Mouse (Mus musculus) neural tube, embryonic 13.5 days (tissue): ENCODE measurements around the gene Por. TPM values are rescaled to one million over a fixed set of nuclear protein-coding genes. Genes with fewer than 3 reads are reported as not detected.

ENCODE experiments used
- ATAC-seq: fragments of 200-750 bp; cut with Nextera tagmentation; 2 replicates; pipeline ENCODE4 v1.8.0; 2017; ENCODE audit warnings: low read depth, mild to moderate bottlenecking, moderate TSS enrichment, moderate library complexity
- H3K27ac ChIP-seq: fragments of 300-500 bp; sonication (generic); replicated peaks from 2 replicates; pipeline ENCODE4 v1.5.1; 2015; ENCODE audit warnings: moderate library complexity, mild to moderate bottlenecking, inconsistent platforms
- H3K27me3 ChIP-seq: fragments of 300-500 bp; sonication (generic); 2 replicates; pipeline ENCODE4 v1.6.1; 2015; ENCODE audit warnings: mild to moderate bottlenecking, inconsistent platforms
- H3K36me3 ChIP-seq: fragments of 300-500 bp; sonication (generic); 2 replicates; pipeline ENCODE4 v1.6.1; 2015; ENCODE audit warnings: mild to moderate bottlenecking, inconsistent platforms
- H3K4me1 ChIP-seq: fragments of 300-500 bp; sonication (generic); replicated peaks from 2 replicates; pipeline ENCODE4 v1.6.1; 2015; ENCODE audit warnings: inconsistent platforms
- H3K4me2 ChIP-seq: fragments of 300-500 bp; sonication (generic); 2 replicates; pipeline ENCODE4 v1.6.1; 2015; ENCODE audit warnings: inconsistent platforms, mild to moderate bottlenecking, moderate library complexity
- H3K4me3 ChIP-seq: fragments of 300-500 bp; sonication (generic); 2 replicates; pipeline ENCODE4 v1.5.1; 2015; ENCODE audit warnings: mild to moderate bottlenecking, inconsistent platforms
- H3K9ac ChIP-seq: fragments of 300-500 bp; sonication (generic); 2 replicates; pipeline ENCODE4 v1.6.1; 2015; ENCODE audit warnings: moderate library complexity, mild to moderate bottlenecking, inconsistent platforms
- H3K9me3 ChIP-seq: fragments of 300-500 bp; sonication (generic); 2 replicates; pipeline ENCODE4 v1.6.1; 2016; ENCODE audit warnings: inconsistent platforms
- WGBS: fragments of 180-500 bp; shearing (Covaris S2); methylation state at CpG from one replicate; pipeline ENCODE4 v1.1.7; 2015; 5-methylcytosine and 5-hydroxymethylcytosine counted together
- microRNA-seq: library from miRNA; unstranded; fragments of <30 nt; microRNA quantifications from one replicate; pipeline ENCODE4, GENCODE M21; 2016
- polyA plus RNA-seq: library from polyadenylated mRNA; unstranded; fragments of >200 nt; fragmentation: Nextera tagmentation; extraction: Ambion mirVana; gene quantifications from 2 replicates; pipeline ENCODE4 v1.2.1, GENCODE M21; 2015

Gene Por
- polyA plus RNA-seq, 1 experiment from 2014 or later = 110 TPM

DNA sequence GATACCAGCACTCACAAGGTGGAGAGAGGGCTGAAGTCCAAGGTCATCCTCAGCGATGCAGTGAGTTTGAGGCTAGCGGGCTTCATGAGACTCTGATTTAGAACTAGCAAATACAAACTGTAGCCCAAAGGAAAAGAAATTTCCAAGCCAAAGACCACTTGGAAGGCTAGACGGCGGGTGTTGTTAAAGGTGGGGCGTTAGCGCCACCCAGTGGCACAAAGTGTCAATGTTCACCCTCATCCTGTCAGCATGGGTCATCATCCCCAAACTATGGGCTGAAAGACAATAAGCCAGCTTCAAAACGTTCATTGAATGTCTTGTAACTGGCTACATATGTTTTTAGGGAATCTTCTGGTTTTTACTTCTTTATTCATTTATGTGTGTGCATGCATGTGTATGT is 93.7 kb downstream of the Por start:
- Histone ChIP-seq H3K27me3 (no peaks in the 10 kb centered on the region), H3K27ac (no peak overlapping the region), H3K4me2 (no peak overlapping the region), H3K36me3 (no peaks in the 10 kb centered on the region), H3K4me3 (no peak overlapping the region), H3K4me1 (no peaks in the 10 kb centered on the region), H3K9me3 (no peaks in the 10 kb centered on the region), H3K9ac (no peak overlapping the region)
- 6% methylated on average over 7 of the region's 7 CpGs for WGBS
- ATAC-seq = no peak

DNA sequence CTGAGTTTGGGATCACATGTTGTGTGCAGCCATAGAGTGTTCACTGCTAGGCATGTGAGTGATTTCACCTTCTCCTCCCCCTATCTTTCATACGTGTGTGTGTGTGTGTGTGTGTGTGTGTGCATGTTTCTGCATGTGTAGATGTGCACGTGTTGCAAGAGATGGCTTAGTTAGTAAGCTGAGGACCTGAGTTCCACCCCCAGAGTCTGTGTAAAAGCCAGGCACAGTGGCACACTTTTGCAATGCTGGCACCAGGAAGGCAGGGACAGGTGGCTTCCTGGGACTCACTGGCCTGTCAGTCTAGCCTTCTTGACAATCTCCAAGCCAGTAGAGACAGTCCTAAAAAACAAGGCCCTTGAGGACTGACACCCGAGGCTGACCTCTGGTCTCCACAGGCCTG is 95.1 kb downstream of the Por start:
- WGBS = 75% methylated on average over 3 of the region's 3 CpGs
- H3K27ac ChIP-seq = no peak overlapping the region
- H3K4me1 ChIP-seq = no peaks in the 10 kb centered on the region
- H3K9ac ChIP-seq = no peak overlapping the region
- H3K36me3 ChIP-seq = no peaks in the 10 kb centered on the region
- H3K9me3 ChIP-seq = no peaks in the 10 kb centered on the region
- no peaks in the 10 kb centered on the region for H3K27me3 ChIP-seq
- H3K4me2 ChIP-seq = no peak overlapping the region
- no peak overlapping the region for H3K4me3 ChIP-seq
- no peak for ATAC-seq

DNA sequence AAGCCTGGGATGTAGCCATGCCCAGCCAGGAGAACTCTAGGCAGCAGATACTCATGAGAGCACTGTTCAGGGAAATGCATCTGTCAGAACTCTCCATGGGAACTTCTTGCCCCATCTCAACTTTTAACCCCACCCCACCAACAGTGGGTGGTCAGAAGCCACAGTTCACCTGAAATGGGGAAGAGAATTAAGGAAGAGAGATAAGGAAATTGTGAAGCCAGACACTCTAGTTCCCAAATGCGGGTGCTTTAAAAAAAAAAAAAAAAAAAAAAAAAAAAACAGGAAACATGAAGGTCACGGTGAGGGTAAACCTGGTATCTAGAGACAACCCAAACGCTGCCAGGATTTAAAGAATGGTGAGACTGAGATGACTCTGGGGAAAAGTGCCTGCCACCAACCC is 102.7 kb downstream of the Por start:
- H3K36me3 ChIP-seq = no peaks in the 10 kb centered on the region
- no peaks in the 10 kb centered on the region for H3K9me3 ChIP-seq
- no peak overlapping the region for H3K4me3 ChIP-seq
- no peak overlapping the region for H3K27ac ChIP-seq
- H3K4me1 ChIP-seq = peaks cover 5% of the 10 kb centered on the region
- H3K4me2 ChIP-seq = no peak overlapping the region
- WGBS = 67% methylated on average over 3 of the region's 3 CpGs
- H3K27me3 ChIP-seq = no peaks in the 10 kb centered on the region
- ATAC-seq = no peak
- no peak overlapping the region for H3K9ac ChIP-seq

DNA sequence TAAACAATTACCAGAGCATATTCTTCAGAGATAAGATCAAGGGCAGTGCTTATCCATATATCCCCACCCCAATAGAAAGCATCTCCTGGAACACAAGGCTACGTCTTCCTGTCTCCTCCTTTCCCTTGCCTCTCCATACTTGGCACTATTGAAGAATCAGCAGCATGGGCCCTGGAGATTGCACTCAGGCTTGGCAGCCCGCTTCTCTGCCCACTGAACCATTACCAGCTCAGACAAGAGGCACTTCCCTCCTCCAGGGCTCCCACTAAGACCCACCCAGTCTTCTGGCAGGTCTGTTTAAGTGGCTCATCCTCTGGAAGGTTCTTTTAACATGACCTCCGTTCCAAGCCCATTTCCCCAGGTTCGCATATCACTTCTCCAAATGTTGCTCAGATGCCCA is 106.7 kb downstream of the Por start:
- H3K27me3 ChIP-seq = no peaks in the 10 kb centered on the region
- no peak overlapping the region for H3K4me2 ChIP-seq
- H3K4me1 ChIP-seq = peaks cover 31% of the 10 kb centered on the region
- WGBS = 87% methylated on average over 4 of the region's 4 CpGs
- no peak overlapping the region for H3K27ac ChIP-seq
- ATAC-seq = no peak
- H3K9me3 ChIP-seq = no peaks in the 10 kb centered on the region
- H3K4me3 ChIP-seq = no peak overlapping the region
- no peak overlapping the region for H3K9ac ChIP-seq
- H3K36me3 ChIP-seq = no peaks in the 10 kb centered on the region

DNA sequence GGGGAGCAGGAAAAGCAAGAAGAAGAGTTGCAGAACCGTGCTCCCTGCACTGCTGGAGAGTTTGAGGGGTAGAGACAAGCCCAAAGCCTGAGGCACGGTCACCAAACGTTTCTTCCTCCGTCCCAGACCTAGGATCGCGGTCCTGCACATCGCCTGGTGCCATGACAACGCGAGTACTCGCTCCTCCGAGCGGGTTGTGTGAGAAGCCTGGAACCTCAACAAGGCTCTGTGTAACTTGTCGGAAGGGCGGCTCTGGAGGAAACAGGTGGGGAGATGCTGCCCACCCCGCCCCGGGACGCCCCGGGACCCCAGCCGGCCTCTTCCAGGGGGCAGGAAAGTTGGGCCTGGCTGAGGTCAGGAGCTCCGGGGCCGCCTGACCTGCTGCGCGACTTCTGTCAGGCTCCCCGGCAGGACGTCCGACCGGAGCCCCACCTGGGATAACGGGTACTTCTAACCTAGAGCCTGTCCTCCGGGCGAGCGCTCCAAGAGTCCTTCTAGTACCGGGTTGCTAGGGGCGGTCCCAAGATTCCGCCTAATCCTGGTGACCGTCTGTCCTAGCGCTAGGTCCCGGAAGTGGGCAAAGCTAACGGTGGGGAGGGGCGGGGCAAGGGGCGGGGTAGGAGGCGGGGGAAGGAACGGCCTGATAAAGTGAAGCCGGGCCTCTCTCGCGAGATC is 108.1 kb downstream of the Por start, which contains the start of gene Styxl1:
Gene Styxl1, minus strand, starts transcription at position 590 of the 675 bp plus-strand sequence.
- peak within 1 kb of the TSS; percentile 94 for H3K27ac ChIP-seq
- H3K9ac ChIP-seq = peak within 1 kb of the TSS; percentile 95
- peaks cover 13% of the 10 kb centered on the region for H3K36me3 ChIP-seq
- H3K4me3 ChIP-seq = peak within 1 kb of the TSS; percentile 64
- H3K27me3 ChIP-seq = no peaks in the 10 kb centered on the region
- peak; percentile 94 for ATAC-seq
- H3K9me3 ChIP-seq = no peaks in the 10 kb centered on the region
- whole genome bisulfite sequencing = under 1% methylated on average over 45 of the region's 45 CpGs
- peaks cover 34% of the 10 kb centered on the region for H3K4me1 ChIP-seq
- H3K4me2 ChIP-seq = peak within 1 kb of the TSS; percentile 88

DNA sequence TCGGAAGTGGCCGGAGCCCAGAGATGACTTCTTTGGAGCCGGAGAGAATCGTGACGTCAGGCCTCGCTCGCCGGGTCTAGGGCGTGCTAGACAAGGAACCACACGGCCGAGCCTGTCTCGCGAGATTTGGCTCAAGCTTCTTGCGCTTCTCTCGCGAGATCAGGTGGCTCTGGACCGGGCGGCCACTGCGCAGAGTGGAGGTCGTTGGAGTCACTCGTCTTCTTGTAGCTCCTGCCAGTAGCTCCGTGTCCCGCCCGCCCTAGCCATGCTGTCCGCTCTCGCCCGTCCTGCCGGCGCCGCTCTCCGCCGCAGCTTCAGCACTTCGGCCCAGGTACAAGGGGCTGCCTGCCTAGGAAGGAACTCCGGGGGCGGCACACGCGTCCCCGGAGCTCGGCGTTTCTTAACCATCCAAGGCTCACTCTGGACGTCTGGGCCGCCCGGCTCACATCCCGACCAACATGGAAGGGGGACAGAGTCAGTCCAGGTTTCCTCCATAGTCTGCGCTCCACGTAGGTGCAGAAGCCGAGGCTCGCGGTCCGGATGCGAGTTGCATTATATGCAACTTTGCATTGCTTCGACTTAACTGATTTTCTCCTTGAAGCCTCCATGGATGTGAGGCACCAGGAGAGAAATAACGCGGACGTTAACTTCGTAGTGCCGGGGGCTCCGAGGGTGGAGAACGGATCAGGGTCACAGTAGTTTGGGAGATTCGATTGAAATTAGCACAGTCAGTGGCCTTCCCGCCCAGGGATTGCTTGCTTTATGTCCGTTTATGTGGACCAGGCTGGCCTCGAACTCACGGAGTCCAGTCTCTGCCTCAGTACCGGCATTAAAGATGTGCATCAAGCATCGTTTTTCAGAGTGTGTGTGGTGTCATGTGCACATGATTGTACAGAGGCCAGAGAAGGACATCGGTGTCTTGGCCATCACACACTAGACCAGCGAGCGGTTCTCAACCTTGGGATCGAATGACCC is 108.9 kb downstream of the Por start, which contains the start of gene Mdh2:
Gene Mdh2, plus strand, starts transcription at position 10 of the 975 bp plus-strand sequence.
- peak; percentile 98 for ATAC-seq
- Histone ChIP-seq H3K9ac (peak within 1 kb of the TSS; percentile 95), H3K4me3 (peak within 1 kb of the TSS; percentile 64), H3K4me2 (peak within 1 kb of the TSS; percentile 88), H3K9me3 (no peaks in the 10 kb centered on the region), H3K27me3 (no peaks in the 10 kb centered on the region), H3K36me3 (peaks cover 21% of the 10 kb centered on the region), H3K4me1 (peaks cover 34% of the 10 kb centered on the region), H3K27ac (peak within 1 kb of the TSS; percentile 94)
- WGBS = under 1% methylated on average over 70 of the region's 70 CpGs

DNA sequence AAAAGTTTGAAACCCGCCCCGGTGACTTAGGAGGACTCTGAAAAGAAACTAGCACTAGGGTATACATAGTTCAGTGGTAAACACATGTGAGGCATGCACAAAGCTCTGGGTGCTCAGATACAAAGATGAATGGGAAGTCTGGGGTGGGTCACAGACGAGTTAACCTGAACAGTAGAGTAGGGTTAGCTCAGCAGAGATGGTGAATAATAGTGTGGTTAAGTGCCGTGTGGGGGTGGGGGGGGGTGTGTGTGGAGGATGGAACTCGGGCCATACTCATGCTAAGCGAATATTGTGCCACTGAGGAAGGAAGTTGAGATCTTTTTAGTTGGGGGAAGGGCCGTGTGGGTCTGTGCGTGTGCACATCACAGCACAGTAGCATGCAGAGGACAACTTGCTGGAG is 110.5 kb downstream of the Por start:
- Histone ChIP-seq H3K36me3 (peaks cover 37% of the 10 kb centered on the region), H3K9ac (peak overlapping the region; percentile 93), H3K4me1 (peaks cover 34% of the 10 kb centered on the region), H3K4me3 (no peak overlapping the region), H3K9me3 (no peaks in the 10 kb centered on the region), H3K27ac (no peak overlapping the region), H3K27me3 (no peaks in the 10 kb centered on the region), H3K4me2 (peak overlapping the region; percentile 88; the same call in 1 of the 2 replicates)
- ATAC-seq = no peak
- WGBS = 85% methylated on average over 8 of the region's 8 CpGs

DNA sequence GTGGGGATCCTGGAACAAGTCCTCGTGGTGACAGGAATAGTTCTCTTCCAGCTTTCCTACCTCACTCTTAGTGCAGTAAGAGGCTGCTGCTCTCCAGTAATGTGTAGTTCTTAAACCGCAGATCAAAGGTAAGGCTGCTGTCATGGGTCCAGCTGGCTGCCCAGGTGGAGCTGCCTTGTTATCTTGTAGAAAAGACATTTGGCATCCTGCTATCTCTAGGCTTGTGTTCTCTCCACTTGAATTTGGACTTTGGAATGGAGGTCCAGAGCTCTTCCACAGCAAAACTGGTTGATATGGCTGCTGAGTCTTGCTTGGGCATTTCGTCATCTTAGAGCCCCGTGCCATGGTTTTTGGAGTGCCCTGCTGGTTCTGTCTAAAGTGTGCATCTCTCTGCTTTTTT is 113.1 kb downstream of the Por start:
- WGBS = 85% methylated on average over 4 of the region's 4 CpGs
- Histone ChIP-seq H3K36me3 (peaks cover 62% of the 10 kb centered on the region), H3K9ac (no peak overlapping the region), H3K9me3 (no peaks in the 10 kb centered on the region), H3K4me3 (no peak overlapping the region), H3K4me1 (peaks cover 26% of the 10 kb centered on the region), H3K4me2 (no peak overlapping the region), H3K27ac (no peak overlapping the region), H3K27me3 (no peaks in the 10 kb centered on the region)
- no peak for ATAC-seq

Small RNAs within 50 kb of the gene (microRNA-seq; reads per million reads assigned to microRNA genes)
- not detected for gene Mir7034

Other genes starting within 250 kb of the Por start
- 48.3 and 48.6 TPM in 2 replicates for gene Hip1, start 124.9 kb upstream of the Por start, polyA plus RNA-seq
- not detected in 2 replicates for gene Ccl26, start 106.5 kb upstream of the Por start, polyA plus RNA-seq
- 3.1 and 3.4 TPM in 2 replicates for gene Ccl24, start 97.0 kb upstream of the Por start, polyA plus RNA-seq
- gene Rhbdd2, start 37.4 kb upstream of the Por start, polyA plus RNA-seq = 69.0 and 82.2 TPM in 2 replicates
- gene Tmem120a, start 74.4 kb downstream of the Por start, polyA plus RNA-seq = 80.3 and 84.5 TPM in 2 replicates
- 0.68 TPM in 1 of 2 replicates, not detected in the other for gene Styxl1, start 108.4 kb downstream of the Por start, polyA plus RNA-seq
- gene Mdh2, start 108.4 kb downstream of the Por start, polyA plus RNA-seq = 607 and 633 TPM in 2 replicates
- gene Srrm3, start 136.9 kb downstream of the Por start, polyA plus RNA-seq = 77.2 and 85.9 TPM in 2 replicates
- 15.8 and 19.3 TPM in 2 replicates for gene Hspb1, start 217.9 kb downstream of the Por start, polyA plus RNA-seq